Mouse (Mus musculus) heart, adult 2 months (tissue): ENCODE measurements around the gene 1700012B07Rik.

Source experiments
- CTCF ChIP-seq: fragments of 200-600 bp; IDR thresholded peaks from 2 replicates; pipeline ENCODE4 v1.8.1; 2022; ENCODE audit warnings: antibody characterized with exemption, mild to moderate bottlenecking, moderate library complexity
- POLR2A ChIP-seq: fragments of 200-500 bp; IDR thresholded peaks from 2 replicates; pipeline ENCODE4 v1.6.1; 2011; ENCODE audit warnings: mild to moderate bottlenecking, low read depth, low read length, control low read depth; ENCODE audit not compliant: insufficient read depth

DNA sequence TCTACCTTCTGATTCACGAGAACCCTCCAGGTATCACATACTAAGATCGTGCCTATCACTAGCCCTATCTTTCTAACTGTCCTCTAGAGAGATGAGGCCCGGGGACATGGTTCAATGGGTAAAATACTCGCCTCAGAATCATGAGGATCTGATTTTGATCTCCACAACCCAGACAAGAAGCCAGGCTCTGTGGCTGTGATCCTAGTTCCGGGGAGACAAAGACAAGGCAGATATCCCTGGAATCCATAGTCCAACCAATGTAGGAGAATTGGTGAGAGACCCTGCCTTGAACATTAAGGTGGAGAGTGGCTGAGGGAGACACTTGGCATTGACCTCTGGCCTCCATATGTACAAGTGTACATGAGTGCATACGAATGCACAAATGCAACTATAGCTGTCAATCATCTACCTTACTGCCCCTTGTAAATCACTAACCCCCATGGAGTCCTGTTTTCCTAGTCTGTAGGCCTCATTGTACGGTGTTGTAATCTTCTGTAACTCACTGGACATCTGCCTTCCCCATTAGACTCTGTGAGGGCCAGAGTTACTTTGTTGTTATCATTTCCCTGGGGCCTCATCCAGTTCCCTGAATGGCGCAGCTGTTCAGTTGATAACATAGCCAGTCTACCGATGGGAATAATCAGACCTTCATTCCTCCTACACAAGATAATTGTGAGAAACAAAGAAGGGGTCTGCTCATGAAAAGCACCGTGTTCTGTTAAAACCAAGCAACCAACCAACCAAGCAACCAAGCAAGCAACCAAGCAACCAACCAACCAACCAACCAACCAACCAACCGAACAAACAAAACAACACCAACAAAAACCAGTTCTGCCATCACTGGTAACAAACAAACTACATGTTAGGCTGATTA, 47.0 kb upstream of the 1700012B07Rik start:
- TF ChIP-seq CTCF: no peak
- peak; percentile 29; the same call in 1 of the 2 replicates for TF ChIP-seq POLR2A
